Mouse (Mus musculus) A20 (cell line): ENCODE measurements around the gene Ank3.

ENCODE experiments used
- DNase-seq: peaks from one replicate; pipeline ENCODE4 v3.0.0-alpha.2; 2011; ENCODE audit warnings: low read depth, low spot score

Ank3 gene

DNA sequence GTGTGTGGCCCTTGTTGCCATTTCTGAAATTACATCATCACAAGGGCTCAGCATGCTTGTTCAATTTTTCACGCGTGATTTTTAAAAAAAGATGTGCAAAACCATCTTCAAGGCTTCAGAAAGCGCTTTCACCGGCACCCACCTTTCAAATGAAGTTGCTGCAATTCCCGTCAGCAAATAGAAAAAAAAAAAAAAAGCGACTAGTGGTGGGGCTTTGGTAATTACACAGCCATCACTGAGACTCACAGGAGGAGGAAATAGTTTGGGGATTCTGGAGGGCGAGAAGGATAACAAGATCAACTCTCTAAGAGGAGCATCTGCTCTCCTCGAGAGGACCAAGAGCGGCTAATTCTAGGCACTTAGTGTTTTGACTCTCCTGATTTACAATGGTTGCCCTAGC is 173.4 kb downstream of the Ank3 start:
- peak; percentile 36 for DNase-seq

DNA sequence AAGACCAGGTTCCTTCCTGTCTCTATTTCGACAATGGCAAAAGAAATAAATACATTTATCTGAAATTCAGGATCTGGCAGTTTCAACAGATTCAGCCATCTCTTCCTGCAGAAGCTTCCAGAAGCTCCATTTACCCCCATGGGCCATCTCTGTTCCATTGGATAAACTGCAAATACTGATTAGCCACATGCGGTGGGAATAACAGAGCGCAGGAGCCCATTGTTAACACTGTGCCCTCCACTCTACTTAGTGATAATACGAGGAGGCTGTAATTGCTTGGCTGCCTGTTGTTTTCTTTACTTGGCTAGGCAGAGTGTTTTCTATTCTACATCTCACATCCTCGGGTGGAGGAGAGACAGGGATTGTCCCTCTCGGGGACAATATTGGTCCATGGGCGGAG is 174.5 kb downstream of the Ank3 start:
- no peak for DNase-seq

GRCm38 (mm10) chr10:69573746-69574145 is 175.2 kb downstream of the Ank3 start:
- DNase-seq = no peak

DNA sequence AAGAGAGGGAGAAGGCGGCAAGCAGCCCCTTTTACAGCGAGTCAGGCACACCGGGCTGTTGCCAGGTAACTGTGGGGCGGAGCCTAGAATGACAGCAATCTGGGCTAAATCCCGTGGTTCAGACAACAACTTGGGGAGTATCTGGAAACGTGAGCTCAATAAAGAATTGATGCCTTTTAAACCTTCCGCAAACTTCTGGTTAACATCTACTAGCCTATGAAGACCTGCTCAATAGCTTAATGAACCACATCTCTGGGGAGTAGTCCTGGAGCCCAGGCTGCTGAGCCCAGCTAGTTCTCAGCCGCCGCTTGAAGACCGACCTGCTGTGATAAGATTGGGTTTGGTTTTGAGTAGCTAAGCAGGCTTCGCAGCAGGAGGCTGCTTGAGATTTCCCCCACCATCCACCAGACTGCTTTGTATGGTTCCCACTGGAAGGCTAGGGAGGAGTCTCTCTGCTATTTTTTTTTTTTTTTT is 175.7 kb downstream of the Ank3 start:
- DNase-seq = no peak

- DNase-seq = no peak
Observed at GRCm38 (mm10) chr10:69574894-69575293, 176.3 kb downstream of the Ank3 start.

- DNase-seq = no peak
Observed at GRCm38 (mm10) chr10:69575451-69575850, 176.9 kb downstream of the Ank3 start.

GRCm38 (mm10) chr10:69576264-69576663 is 177.7 kb downstream of the Ank3 start:
- no peak for DNase-seq

- DNase-seq = no peak
Observed at GRCm38 (mm10) chr10:69577061-69577728, 178.6 kb downstream of the Ank3 start.

- DNase-seq = no peak
Observed at GRCm38 (mm10) chr10:69577729-69578061, 179.1 kb downstream of the Ank3 start.

DNA sequence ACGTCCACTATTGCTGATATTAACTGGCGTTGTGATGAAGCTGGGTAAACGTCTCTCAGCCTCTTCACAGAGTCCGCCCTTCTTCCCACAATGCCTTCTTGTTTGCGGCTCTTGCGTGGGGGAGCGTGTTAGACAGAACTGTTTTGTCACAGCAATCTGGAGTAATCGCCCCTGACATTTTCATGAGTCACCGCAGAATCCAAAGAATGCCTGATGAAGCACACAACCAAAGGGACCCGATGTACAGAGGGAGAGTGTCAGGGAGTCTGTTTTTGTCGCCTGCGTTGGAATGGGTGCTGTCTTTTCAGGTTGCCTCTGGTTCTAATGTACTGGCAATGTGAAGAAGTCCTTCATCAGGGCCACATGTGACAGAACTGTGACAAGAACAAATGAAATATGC is 181.0 kb downstream of the Ank3 start:
- no peak for DNase-seq

- no peak for DNase-seq
Observed at GRCm38 (mm10) chr10:69581525-69581924, 183.0 kb downstream of the Ank3 start.

- no peak for DNase-seq
Observed at GRCm38 (mm10) chr10:69583874-69584481, 185.4 kb downstream of the Ank3 start.

- DNase-seq = no peak
Observed at GRCm38 (mm10) chr10:69584566-69584965, 186.0 kb downstream of the Ank3 start.

GRCm38 (mm10) chr10:69585271-69585670 is 186.7 kb downstream of the Ank3 start:
- no peak for DNase-seq

GRCm38 (mm10) chr10:69594186-69595131 is 195.9 kb downstream of the Ank3 start:
- DNase-seq = no peak

GRCm38 (mm10) chr10:69595487-69595886 is 196.9 kb downstream of the Ank3 start:
- DNase-seq = no peak

DNA sequence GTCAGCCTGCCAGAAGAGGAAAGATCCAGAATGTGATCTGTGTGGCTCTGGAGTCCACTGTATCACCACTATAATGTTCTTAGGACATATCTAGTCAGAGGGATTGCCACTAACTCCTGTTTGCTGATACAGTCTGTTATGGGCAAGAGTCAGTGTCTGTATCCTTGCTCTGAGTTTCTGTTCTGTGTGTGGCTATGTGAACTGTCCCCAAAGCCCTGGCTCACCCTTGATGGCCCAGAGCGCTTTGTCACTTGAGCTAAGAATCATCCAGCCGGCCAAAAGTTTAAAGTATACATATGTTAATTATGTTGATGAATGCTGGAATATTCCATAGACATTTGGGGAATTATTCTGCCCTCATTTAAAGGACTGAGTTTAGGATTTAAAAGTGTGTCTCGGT is 202.9 kb downstream of the Ank3 start:
- DNase-seq = no peak

DNA sequence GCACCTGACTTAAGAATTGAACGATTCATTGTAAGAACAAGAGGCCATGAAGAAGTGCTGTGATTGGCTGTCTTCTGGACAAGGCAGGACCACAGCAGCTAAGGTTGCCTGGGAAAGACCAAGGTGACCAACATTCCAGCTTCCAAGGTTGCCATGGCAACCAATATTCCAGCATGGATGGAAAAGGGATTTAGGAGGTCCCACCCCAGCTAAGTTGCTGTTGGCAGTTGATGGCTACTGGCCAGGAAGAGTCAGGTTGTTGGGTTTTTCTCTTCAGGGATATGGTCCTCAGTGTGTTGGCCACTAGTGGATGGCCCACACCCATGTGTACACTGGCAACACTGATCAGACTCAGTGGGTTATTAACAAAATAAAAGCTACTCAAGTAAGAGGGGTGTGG is 204.1 kb downstream of the Ank3 start:
- DNase-seq = no peak

- DNase-seq = no peak
Observed at GRCm38 (mm10) chr10:69604609-69605008, 206.0 kb downstream of the Ank3 start.

DNA sequence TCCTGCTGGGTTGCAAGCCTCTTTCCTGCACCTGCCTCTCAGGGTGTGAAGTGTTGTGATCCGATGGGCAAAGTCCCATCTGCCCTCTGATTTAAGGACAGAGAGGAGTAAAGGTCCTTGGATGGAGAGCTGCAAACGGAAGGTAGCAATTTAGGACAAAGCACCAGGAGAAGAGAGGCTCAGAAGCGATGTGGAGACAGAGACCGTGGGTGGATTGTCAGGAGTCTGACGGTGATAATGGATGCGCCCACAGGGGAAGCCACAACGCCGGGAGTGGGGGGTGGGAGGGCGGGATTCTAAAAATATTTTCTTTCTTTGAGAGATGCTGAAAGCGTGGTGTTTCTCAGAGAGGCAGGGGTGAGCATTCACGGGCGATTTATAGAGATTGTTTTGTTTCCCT is 206.6 kb downstream of the Ank3 start:
- no peak for DNase-seq

- peak; percentile 4 for DNase-seq
Observed at GRCm38 (mm10) chr10:69607611-69608119, 209.1 kb downstream of the Ank3 start.

GRCm38 (mm10) chr10:69611314-69611713 is 212.7 kb downstream of the Ank3 start:
- no peak for DNase-seq
